Mouse (Mus musculus) ES-E14 (cell line): Measurements from ENCODE around the gene Slc52a3.

Experiments used
- CHD2 ChIP-seq: IDR thresholded peaks from 2 replicates; pipeline ENCODE4 v1.6.1; 2014; ENCODE audit warnings: mild to moderate bottlenecking, low read depth, low read length, inconsistent platforms
- HCFC1 ChIP-seq: IDR thresholded peaks from 2 replicates; pipeline ENCODE4 v1.6.1; 2012; ENCODE audit warnings: low read length, inconsistent platforms, borderline replicate concordance; ENCODE audit not compliant: insufficient read depth

DNA sequence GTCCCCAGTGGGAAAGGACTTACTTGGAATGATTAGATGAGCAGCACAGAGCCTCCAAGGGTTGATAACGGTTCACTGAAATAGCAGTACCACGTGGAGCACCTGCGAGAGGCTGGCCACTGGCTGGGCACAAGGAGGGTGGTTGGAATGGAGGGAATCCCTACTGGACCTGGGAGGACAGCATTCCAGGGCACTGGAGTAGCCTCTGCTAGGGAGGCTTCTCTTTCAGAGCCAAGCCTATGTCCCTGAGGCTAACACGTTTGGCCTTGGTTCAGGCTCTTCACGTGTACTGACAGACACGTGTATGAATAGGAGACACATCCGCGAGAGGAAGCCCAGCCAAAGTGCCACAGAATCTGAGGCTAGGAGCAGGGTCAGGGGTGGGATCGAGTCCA lies 2.2 kb downstream of the Slc52a3 start:
- no peak for TF ChIP-seq HCFC1
- TF ChIP-seq CHD2: no peak
